Mouse (Mus musculus): ENCODE results near the gene Arhgap22.

DNA sequence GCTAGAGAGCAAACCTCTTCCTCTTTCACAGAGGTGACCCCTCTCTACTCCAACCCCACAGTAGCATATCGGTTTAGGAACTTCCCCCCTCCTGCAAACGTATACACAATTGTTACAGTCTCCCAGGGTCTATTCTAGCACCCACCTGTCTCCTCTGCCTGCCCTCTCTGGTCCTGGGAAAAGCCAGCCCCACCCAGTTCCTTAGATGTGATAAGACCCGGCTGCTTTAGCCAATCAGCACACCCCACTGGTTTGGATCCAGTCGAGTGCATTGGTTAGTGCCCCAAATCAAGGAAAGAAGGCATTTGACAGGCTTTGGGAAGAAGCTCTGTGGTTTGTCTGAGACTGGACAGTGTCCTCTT lies 922 bp downstream of the Arhgap22 start:
- TF ChIP-seq POLR2A (IDR thresholded peaks at IDR 0.05; ENCODE audit: insufficient read depth, low read depth, low read length) (no peak), CTCF (IDR thresholded peaks at IDR 0.05) (no peak), EP300 (IDR thresholded peaks at IDR 0.05; ENCODE audit: insufficient read depth, low read depth, low read length) (no peak)

Measured in heart, adult 2 months (tissue).